Mouse (Mus musculus): Measurements from ENCODE around the gene Hist1h3b. TPM values are rescaled to one million over a fixed set of nuclear protein-coding genes. Genes with fewer than 3 reads are reported as not detected.

The Hist1h3b gene
- polyA plus RNA-seq, 1 experiment from 2014 or later = 14.4 TPM

- Histone ChIP-seq H3K27me3 (ENCODE audit: control insufficient read depth, insufficient read depth, low read depth, low read length) (no peaks in the 10 kb centered on the region), H3K4me2 (ENCODE audit: low read depth, low read length) (no peak overlapping the region), H3K4me3 (ENCODE audit: low read depth, low read length) (no peak overlapping the region), H3K9me3 (replicated peaks; ENCODE audit: control insufficient read depth, low read length) (no peaks in the 10 kb centered on the region), H3K9ac (ENCODE audit: low read depth, low read length) (no peak overlapping the region), H3K36me3 (ENCODE audit: control insufficient read depth, insufficient read depth) (no peaks in the 10 kb centered on the region), H3K4me1 (ENCODE audit: control insufficient read depth, low read depth, low read length) (peaks cover 19% of the 10 kb centered on the region), H3K27ac (ENCODE audit: low read length) (no peak overlapping the region)
- peak; percentile 84 for ATAC-seq (ENCODE audit: low read depth)
- WGBS (ENCODE audit: insufficient replicate concordance) = 46% methylated on average over 8 of the region's 8 CpGs
Observed at GRCm38 (mm10) chr13:23730479-23730878, 21.6 kb upstream of the Hist1h3b start.

GRCm38 (mm10) chr13:23732156-23732804 is 19.8 kb upstream of the Hist1h3b start:
- Histone ChIP-seq H3K27me3 (ENCODE audit: control insufficient read depth, insufficient read depth, low read depth, low read length) (no peaks in the 10 kb centered on the region), H3K4me3 (ENCODE audit: low read depth, low read length) (no peak overlapping the region), H3K9me3 (replicated peaks; ENCODE audit: control insufficient read depth, low read length) (no peaks in the 10 kb centered on the region), H3K4me1 (ENCODE audit: control insufficient read depth, low read depth, low read length) (peaks cover 19% of the 10 kb centered on the region), H3K9ac (ENCODE audit: low read depth, low read length) (no peak overlapping the region), H3K27ac (ENCODE audit: low read length) (no peak overlapping the region), H3K36me3 (ENCODE audit: control insufficient read depth, insufficient read depth) (no peaks in the 10 kb centered on the region), H3K4me2 (ENCODE audit: low read depth, low read length) (no peak overlapping the region)
- ATAC-seq (ENCODE audit: low read depth) = no peak
- WGBS (ENCODE audit: insufficient replicate concordance) = 24% methylated on average over 8 of the region's 8 CpGs

GRCm38 (mm10) chr13:23737091-23737490 is 15.0 kb upstream of the Hist1h3b start:
- WGBS (ENCODE audit: insufficient replicate concordance) = 86% methylated on average over 5 of the region's 5 CpGs
- ATAC-seq (ENCODE audit: low read depth) = no peak
- Histone ChIP-seq H3K4me3 (ENCODE audit: low read depth, low read length) (no peak overlapping the region), H3K4me1 (ENCODE audit: control insufficient read depth, low read depth, low read length) (peaks cover 10% of the 10 kb centered on the region), H3K4me2 (ENCODE audit: low read depth, low read length) (no peak overlapping the region), H3K9me3 (replicated peaks; ENCODE audit: control insufficient read depth, low read length) (no peaks in the 10 kb centered on the region), H3K27me3 (ENCODE audit: control insufficient read depth, insufficient read depth, low read depth, low read length) (no peaks in the 10 kb centered on the region), H3K36me3 (ENCODE audit: control insufficient read depth, insufficient read depth) (no peaks in the 10 kb centered on the region), H3K27ac (ENCODE audit: low read length) (0 out of 2 replicates have a peak overlapping the region, but pooled peaks have one; percentile 12), H3K9ac (ENCODE audit: low read depth, low read length) (no peak overlapping the region)

GRCm38 (mm10) chr13:23738041-23738440 is 14.0 kb upstream of the Hist1h3b start:
- no peak for ATAC-seq (ENCODE audit: low read depth)
- 20% methylated on average over 4 of the region's 4 CpGs for WGBS (ENCODE audit: insufficient replicate concordance)

GRCm38 (mm10) chr13:23738677-23739068 is 13.4 kb upstream of the Hist1h3b start, which contains the start of gene Hist1h1c:
Hist1h1c (plus strand) TSS chr13:23738808.
- no peaks in the 10 kb centered on the region for H3K9me3 ChIP-seq (replicated peaks; ENCODE audit: control insufficient read depth, low read length)
- no peaks in the 10 kb centered on the region for H3K27me3 ChIP-seq (ENCODE audit: control insufficient read depth, insufficient read depth, low read depth, low read length)
- ATAC-seq (ENCODE audit: low read depth) = peak; percentile 79
- H3K4me2 ChIP-seq (ENCODE audit: low read depth, low read length) = peak within 1 kb of the TSS; percentile 82
- no peaks in the 10 kb centered on the region for H3K36me3 ChIP-seq (ENCODE audit: control insufficient read depth, insufficient read depth)
- peaks cover 18% of the 10 kb centered on the region for H3K4me1 ChIP-seq (ENCODE audit: control insufficient read depth, low read depth, low read length)
- H3K4me3 ChIP-seq (ENCODE audit: low read depth, low read length) = peak within 1 kb of the TSS; percentile 63
- peak within 1 kb of the TSS; percentile 87 for H3K9ac ChIP-seq (ENCODE audit: low read depth, low read length)
- H3K27ac ChIP-seq (ENCODE audit: low read length) = peak within 1 kb of the TSS; percentile 99
- 0% methylated on average over 33 of the region's 38 CpGs for WGBS (ENCODE audit: insufficient replicate concordance)

More at GRCm38 (mm10) chr13:23738041-23738440, 14.0 kb upstream of the Hist1h3b start:
- Histone ChIP-seq H3K4me3 (ENCODE audit: low read depth, low read length) (peak overlapping the region; percentile 63), H3K9me3 (replicated peaks; ENCODE audit: control insufficient read depth, low read length) (no peaks in the 10 kb centered on the region), H3K9ac (ENCODE audit: low read depth, low read length) (peak overlapping the region; percentile 30; the same call in 1 of the 2 replicates), H3K4me2 (ENCODE audit: low read depth, low read length) (peak overlapping the region; percentile 82), H3K27me3 (ENCODE audit: control insufficient read depth, insufficient read depth, low read depth, low read length) (no peaks in the 10 kb centered on the region), H3K36me3 (ENCODE audit: control insufficient read depth, insufficient read depth) (no peaks in the 10 kb centered on the region), H3K4me1 (ENCODE audit: control insufficient read depth, low read depth, low read length) (peaks cover 14% of the 10 kb centered on the region), H3K27ac (ENCODE audit: low read length) (peak overlapping the region; percentile 99)

- H3K4me1 ChIP-seq (ENCODE audit: control insufficient read depth, low read depth, low read length) = peaks cover 21% of the 10 kb centered on the region
- H3K9me3 ChIP-seq (replicated peaks; ENCODE audit: control insufficient read depth, low read length) = no peaks in the 10 kb centered on the region
- H3K4me3 ChIP-seq (ENCODE audit: low read depth, low read length) = peak overlapping the region; percentile 63
- peak overlapping the region; percentile 99 for H3K27ac ChIP-seq (ENCODE audit: low read length)
- H3K9ac ChIP-seq (ENCODE audit: low read depth, low read length) = peak overlapping the region; percentile 87
- ATAC-seq (ENCODE audit: low read depth) = peak; percentile 81
- peak overlapping the region; percentile 82 for H3K4me2 ChIP-seq (ENCODE audit: low read depth, low read length)
- under 1% methylated on average over 39 of the region's 39 CpGs for WGBS (ENCODE audit: insufficient replicate concordance)
- H3K36me3 ChIP-seq (ENCODE audit: control insufficient read depth, insufficient read depth) = no peaks in the 10 kb centered on the region
- H3K27me3 ChIP-seq (ENCODE audit: control insufficient read depth, insufficient read depth, low read depth, low read length) = no peaks in the 10 kb centered on the region
Observed at GRCm38 (mm10) chr13:23739069-23739921, 12.8 kb upstream of the Hist1h3b start.

- WGBS (ENCODE audit: insufficient replicate concordance) = 0% methylated on average over 14 of the region's 14 CpGs
- Histone ChIP-seq H3K4me3 (ENCODE audit: low read depth, low read length) (peak overlapping the region; percentile 63), H3K9ac (ENCODE audit: low read depth, low read length) (peak overlapping the region; percentile 87), H3K4me1 (ENCODE audit: control insufficient read depth, low read depth, low read length) (peaks cover 21% of the 10 kb centered on the region), H3K4me2 (ENCODE audit: low read depth, low read length) (peak overlapping the region; percentile 82), H3K27me3 (ENCODE audit: control insufficient read depth, insufficient read depth, low read depth, low read length) (no peaks in the 10 kb centered on the region), H3K27ac (ENCODE audit: low read length) (peak overlapping the region; percentile 99), H3K9me3 (replicated peaks; ENCODE audit: control insufficient read depth, low read length) (no peaks in the 10 kb centered on the region), H3K36me3 (ENCODE audit: control insufficient read depth, insufficient read depth) (no peaks in the 10 kb centered on the region)
- no peak for ATAC-seq (ENCODE audit: low read depth)
Observed at GRCm38 (mm10) chr13:23739922-23740252, 12.2 kb upstream of the Hist1h3b start.

- peak overlapping the region; percentile 99 for H3K27ac ChIP-seq (ENCODE audit: low read length)
- no peaks in the 10 kb centered on the region for H3K27me3 ChIP-seq (ENCODE audit: control insufficient read depth, insufficient read depth, low read depth, low read length)
- H3K4me1 ChIP-seq (ENCODE audit: control insufficient read depth, low read depth, low read length) = peaks cover 21% of the 10 kb centered on the region
- no peak for ATAC-seq (ENCODE audit: low read depth)
- no peaks in the 10 kb centered on the region for H3K36me3 ChIP-seq (ENCODE audit: control insufficient read depth, insufficient read depth)
- 22% methylated on average over 13 of the region's 13 CpGs for WGBS (ENCODE audit: insufficient replicate concordance)
- peak overlapping the region; percentile 87 for H3K9ac ChIP-seq (ENCODE audit: low read depth, low read length)
- peak overlapping the region; percentile 63 for H3K4me3 ChIP-seq (ENCODE audit: low read depth, low read length)
- no peaks in the 10 kb centered on the region for H3K9me3 ChIP-seq (replicated peaks; ENCODE audit: control insufficient read depth, low read length)
- peak overlapping the region; percentile 82 for H3K4me2 ChIP-seq (ENCODE audit: low read depth, low read length)
Observed at GRCm38 (mm10) chr13:23740256-23740840, 11.7 kb upstream of the Hist1h3b start.
